Mouse (Mus musculus) ovary, postnatal 10 days (tissue): Measurements from ENCODE around the gene Thoc5.

ENCODE experiments used
- DNase-seq: peaks from one replicate; pipeline ENCODE4 v3.0.0; 2022; ENCODE audit warnings: low spot score

Thoc5 gene

DNA sequence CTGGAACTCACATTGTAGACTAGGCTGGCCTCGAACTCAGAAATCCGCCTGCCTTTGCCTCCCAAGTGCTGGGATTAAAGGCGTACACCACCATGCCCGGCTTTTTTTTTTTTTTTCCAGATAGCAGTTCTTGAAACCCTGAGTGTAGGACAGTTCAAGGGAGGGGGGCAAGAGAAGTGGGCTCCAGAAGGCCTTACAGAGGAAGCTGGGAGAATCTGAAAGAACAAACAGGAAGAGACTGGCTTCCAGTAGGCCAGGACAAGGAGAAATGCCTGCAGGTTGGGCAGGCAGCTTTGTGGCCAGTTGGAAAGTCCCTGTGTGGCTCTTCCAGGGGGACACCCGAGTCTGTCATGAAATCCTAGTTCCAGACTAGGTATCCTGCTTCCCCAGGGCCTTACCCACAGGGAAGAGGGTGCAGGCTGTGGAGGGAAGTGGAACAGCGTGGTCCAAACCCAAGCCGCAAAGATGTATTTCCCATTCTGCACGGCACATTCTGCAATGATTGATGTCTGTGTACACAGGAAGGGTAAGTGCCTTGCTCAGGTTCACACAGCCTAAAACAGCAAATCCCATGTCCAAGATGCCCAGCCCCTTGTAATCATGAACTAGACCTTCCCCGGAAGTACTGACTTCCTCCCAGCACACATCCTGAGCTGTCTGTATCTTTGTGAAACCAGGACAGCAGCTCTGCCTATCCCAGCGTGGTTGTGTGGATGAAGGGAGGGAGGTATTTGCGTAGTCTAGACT is 79.4 kb downstream of the Thoc5 start:
- no peak for DNase-seq

GRCm38 (mm10) chr11:4975623-4976022 is 80.5 kb downstream of the Thoc5 start:
- DNase-seq, result peak; percentile 17
